Mouse (Mus musculus) C2C12 (cell line): ENCODE data around the gene Copg1.

Experiments used
- CEBPB ChIP-seq: IDR thresholded peaks from one replicate; pipeline ENCODE4 v1.6.1; 2011; ENCODE audit warnings: low read depth, mild to moderate bottlenecking, control low read depth, moderate library complexity
- CTCF ChIP-seq: IDR thresholded peaks from one replicate; pipeline ENCODE4 v1.5.1; 2011; ENCODE audit not compliant: control insufficient read depth, insufficient read depth, insufficient read length
- MAX ChIP-seq: IDR thresholded peaks from one replicate; pipeline ENCODE4 v1.6.1; 2011; ENCODE audit warnings: mild to moderate bottlenecking, control low read depth
- MYOG ChIP-seq: IDR thresholded peaks from one replicate; pipeline ENCODE4 v1.6.1; 2011; ENCODE audit not compliant: control insufficient read depth, insufficient read length; ENCODE audit errors: extremely low read depth
- USF1 ChIP-seq: IDR thresholded peaks from one replicate; pipeline ENCODE4 v1.6.1; 2011; ENCODE audit warnings: low read depth, mild to moderate bottlenecking, control low read depth, moderate library complexity

- TF ChIP-seq CTCF (no peak), MAX (no peak), MYOG (no peak), USF1 (no peak), CEBPB (no peak)
Measured at GRCm38 (mm10) chr6:87845031-87845695, 42.5 kb upstream of the Copg1 start.
